Mouse (Mus musculus): ENCODE results near the gene Vamp5.

The Vamp5 gene

DNA sequence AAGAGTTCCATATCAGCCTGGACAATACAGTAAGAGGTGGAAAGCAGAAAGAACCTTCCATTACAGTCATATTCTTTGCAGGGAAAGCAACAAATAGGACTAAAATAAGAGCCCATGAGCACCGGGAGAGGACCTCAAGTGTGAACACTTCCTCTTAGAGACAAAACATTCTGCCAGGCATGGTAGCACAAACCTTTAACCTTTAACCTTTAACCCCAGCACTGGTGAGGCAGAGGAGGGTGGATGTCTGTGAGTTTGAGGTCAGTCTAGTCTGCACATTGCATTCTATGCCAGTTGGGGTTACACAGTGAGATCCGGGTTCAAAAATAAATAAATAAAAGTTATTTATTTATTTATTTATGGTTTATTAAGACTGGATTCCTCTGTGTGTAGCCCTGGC lies 39.8 kb downstream of the Vamp5 start:
- no peak for DNase-seq

DNA sequence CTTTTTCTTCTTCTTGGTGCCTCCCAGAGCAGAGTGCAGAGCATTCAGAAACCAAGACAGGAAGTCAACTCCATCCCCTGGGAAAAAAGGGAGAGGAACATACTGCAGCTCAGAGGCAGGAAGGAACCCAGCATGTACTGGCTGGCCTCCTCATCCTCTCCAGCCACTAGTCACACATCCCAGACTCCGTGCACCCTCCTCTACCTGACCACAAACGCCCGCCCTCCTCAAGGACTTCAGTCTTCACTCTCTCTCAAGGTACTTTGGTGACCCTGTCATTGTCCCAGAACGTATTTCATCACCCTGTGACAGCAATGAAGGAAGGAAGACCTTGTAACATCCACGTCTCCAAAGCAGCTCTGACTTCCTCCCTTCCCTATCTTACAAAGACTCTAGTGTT lies 47.2 kb downstream of the Vamp5 start:
- no peak for DNase-seq

DNA sequence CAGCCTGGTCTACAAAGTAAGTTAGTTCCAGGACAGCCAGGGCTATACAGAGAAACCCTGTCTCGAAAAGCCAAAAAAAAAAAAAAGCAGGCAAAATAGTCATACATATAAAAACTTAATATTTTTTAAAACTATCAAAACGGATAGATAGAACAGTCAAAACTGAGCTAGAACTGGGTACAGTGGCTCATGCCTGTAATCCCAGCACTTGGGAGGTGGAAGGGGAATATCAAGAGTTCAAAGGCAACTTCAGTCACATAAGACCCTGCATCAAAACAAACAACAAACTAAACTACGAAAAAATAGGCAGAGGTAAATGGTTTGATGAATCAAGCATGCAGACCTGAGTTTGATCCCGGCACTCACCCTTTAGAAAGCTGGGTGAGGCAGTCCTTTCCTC lies 50.1 kb downstream of the Vamp5 start:
- DNase-seq: no peak

- DNase-seq: no peak
These were observed 51.2 kb downstream of the Vamp5 start for GRCm38 (mm10) chr6:72329019-72329418.

GRCm38 (mm10) chr6:72326274-72326673 lies 54.0 kb downstream of the Vamp5 start:
- DNase-seq: peak; percentile 56

- DNase-seq: peak; percentile 76
These were observed 56.3 kb downstream of the Vamp5 start for GRCm38 (mm10) chr6:72323786-72324508.

GRCm38 (mm10) chr6:72322936-72323335 lies 57.3 kb downstream of the Vamp5 start:
- DNase-seq: no peak

GRCm38 (mm10) chr6:72319019-72319418 lies 61.2 kb downstream of the Vamp5 start:
- DNase-seq: peak; percentile 52
